Mouse (Mus musculus) forebrain, embryonic 15.5 days (tissue): ENCODE results near the gene Sox5. TPM values are rescaled to one million over a fixed set of nuclear protein-coding genes. Genes with fewer than 3 reads are reported as not detected.

Experiments
- ATAC-seq: fragments of 200-750 bp; cut with Nextera tagmentation; replicated peaks from 2 replicates; pipeline ENCODE4 v1.8.0; 2017; ENCODE audit warnings: mild to moderate bottlenecking, moderate TSS enrichment, moderate library complexity
- H3K27ac ChIP-seq: fragments of 300-500 bp; sonication (generic); replicated peaks from 2 replicates; pipeline ENCODE4 v1.5.1; 2015; ENCODE audit warnings: mild to moderate bottlenecking, inconsistent platforms
- H3K27me3 ChIP-seq: fragments of 300-500 bp; sonication (generic); 2 replicates; pipeline ENCODE4 v1.6.1; 2015; ENCODE audit warnings: inconsistent platforms
- H3K36me3 ChIP-seq: fragments of 300-500 bp; sonication (generic); 2 replicates; pipeline ENCODE4 v1.6.1; 2015; ENCODE audit warnings: mild to moderate bottlenecking, inconsistent platforms
- H3K4me1 ChIP-seq: fragments of 300-500 bp; sonication (generic); 2 replicates; pipeline ENCODE4 v1.6.1; 2015; ENCODE audit warnings: inconsistent platforms
- H3K4me2 ChIP-seq: fragments of 300-500 bp; sonication (generic); replicated peaks from 2 replicates; pipeline ENCODE4 v1.6.1; 2015; ENCODE audit warnings: mild to moderate bottlenecking, inconsistent platforms
- H3K4me3 ChIP-seq: fragments of 300-500 bp; sonication (generic); 2 replicates; pipeline ENCODE4 v1.5.1; 2015; ENCODE audit warnings: mild to moderate bottlenecking, inconsistent platforms
- H3K9ac ChIP-seq: fragments of 300-500 bp; sonication (generic); replicated peaks from 2 replicates; pipeline ENCODE4 v1.6.1; 2015; ENCODE audit warnings: mild to moderate bottlenecking, inconsistent platforms
- H3K9me3 ChIP-seq: fragments of 300-500 bp; sonication (generic); 2 replicates; pipeline ENCODE4 v1.6.1; 2016; ENCODE audit warnings: inconsistent platforms
- WGBS: fragments of 180-500 bp; shearing (Covaris S2); methylation state at CpG from one replicate; pipeline ENCODE4 v1.1.7; 2015; ENCODE audit warnings: mixed read lengths; 5-methylcytosine and 5-hydroxymethylcytosine counted together
- polyA plus RNA-seq: library from polyadenylated mRNA; unstranded; fragments of >200 nt; fragmentation: Nextera tagmentation; extraction: Ambion mirVana; gene quantifications from 2 replicates; pipeline ENCODE4 v1.2.1, GENCODE M21; 2015

The Sox5 gene
- polyA plus RNA-seq, 1 experiment from 2014 or later: 239 TPM

- Histone ChIP-seq H3K4me2 (no peak overlapping the region), H3K27ac (no peak overlapping the region; the same call in 1 of the 2 replicates), H3K9ac (no peak overlapping the region), H3K9me3 (no peaks in the 10 kb centered on the region), H3K4me1 (peaks cover 26% of the 10 kb centered on the region), H3K27me3 (no peaks in the 10 kb centered on the region), H3K36me3 (no peaks in the 10 kb centered on the region), H3K4me3 (no peak overlapping the region)
- no peak for ATAC-seq
- 82% methylated on average over 12 of the region's 12 CpGs for WGBS
Observed at GRCm38 (mm10) chr6:144075327-144075941, 706.3 kb downstream of the Sox5 start.

GRCm38 (mm10) chr6:144074826-144075225, 707.0 kb downstream of the Sox5 start:
- H3K9ac ChIP-seq: no peak overlapping the region
- H3K4me3 ChIP-seq: no peak overlapping the region
- 58% methylated on average over 9 of the region's 9 CpGs for WGBS
- H3K27me3 ChIP-seq: no peaks in the 10 kb centered on the region
- no peaks in the 10 kb centered on the region for H3K9me3 ChIP-seq
- H3K36me3 ChIP-seq: no peaks in the 10 kb centered on the region
- ATAC-seq: no peak
- no peak overlapping the region for H3K27ac ChIP-seq
- no peak overlapping the region for H3K4me2 ChIP-seq
- peaks cover 26% of the 10 kb centered on the region for H3K4me1 ChIP-seq

DNA sequence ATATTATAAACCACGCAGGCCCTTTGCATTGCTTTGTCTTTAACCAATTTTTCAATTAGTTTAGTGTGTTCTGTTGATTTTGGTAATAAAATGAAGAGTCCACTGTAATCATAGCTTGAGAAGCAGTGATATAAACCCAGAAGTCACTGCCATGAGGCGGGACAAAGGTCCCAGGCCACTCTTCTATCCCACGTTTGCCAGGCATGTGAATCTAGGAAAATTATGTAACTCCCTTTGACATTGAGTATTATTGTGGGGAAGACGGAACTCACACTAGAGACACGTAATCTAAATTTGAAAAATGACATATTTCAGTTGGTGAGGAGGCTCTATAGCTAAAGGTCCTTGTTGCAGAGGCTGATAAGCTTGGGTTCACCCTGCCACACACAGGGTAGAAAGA, 711.3 kb downstream of the Sox5 start:
- no peak for ATAC-seq
- Histone ChIP-seq H3K4me1 (peaks cover 18% of the 10 kb centered on the region), H3K4me3 (no peak overlapping the region), H3K9me3 (no peaks in the 10 kb centered on the region), H3K4me2 (no peak overlapping the region), H3K9ac (no peak overlapping the region), H3K27ac (no peak overlapping the region), H3K27me3 (no peaks in the 10 kb centered on the region), H3K36me3 (no peaks in the 10 kb centered on the region)
- WGBS: 96% methylated on average over 5 of the region's 5 CpGs

- H3K4me2 ChIP-seq: no peak overlapping the region
- H3K27ac ChIP-seq: no peak overlapping the region
- H3K9me3 ChIP-seq: no peaks in the 10 kb centered on the region
- no peaks in the 10 kb centered on the region for H3K27me3 ChIP-seq
- H3K9ac ChIP-seq: no peak overlapping the region
- 87% methylated on average over 7 of the region's 7 CpGs for WGBS
- H3K4me3 ChIP-seq: no peak overlapping the region
- no peak for ATAC-seq
- no peaks in the 10 kb centered on the region for H3K4me1 ChIP-seq
- no peaks in the 10 kb centered on the region for H3K36me3 ChIP-seq
Observed at GRCm38 (mm10) chr6:144067491-144067890, 714.3 kb downstream of the Sox5 start.

GRCm38 (mm10) chr6:144062428-144062827, 719.3 kb downstream of the Sox5 start:
- Histone ChIP-seq H3K4me1 (peaks cover 5% of the 10 kb centered on the region), H3K4me2 (no peak overlapping the region), H3K36me3 (no peaks in the 10 kb centered on the region), H3K27me3 (no peaks in the 10 kb centered on the region), H3K27ac (no peak overlapping the region), H3K9me3 (no peaks in the 10 kb centered on the region), H3K4me3 (no peak overlapping the region), H3K9ac (no peak overlapping the region)
- WGBS: 90% methylated on average over 8 of the region's 8 CpGs
- no peak for ATAC-seq

GRCm38 (mm10) chr6:144061814-144062213, 720.0 kb downstream of the Sox5 start:
- Histone ChIP-seq H3K27ac (no peak overlapping the region), H3K4me3 (no peak overlapping the region), H3K4me1 (peaks cover 11% of the 10 kb centered on the region), H3K9ac (no peak overlapping the region), H3K4me2 (no peak overlapping the region), H3K36me3 (no peaks in the 10 kb centered on the region), H3K9me3 (no peaks in the 10 kb centered on the region), H3K27me3 (no peaks in the 10 kb centered on the region)
- ATAC-seq: no peak
- 93% methylated on average over 8 of the region's 8 CpGs for WGBS

GRCm38 (mm10) chr6:144057098-144057632, 724.6 kb downstream of the Sox5 start:
- Histone ChIP-seq H3K36me3 (no peaks in the 10 kb centered on the region), H3K27ac (peak overlapping the region; percentile 74), H3K4me2 (peak overlapping the region; percentile 23; the same call in 1 of the 2 replicates), H3K4me3 (no peak overlapping the region), H3K4me1 (peaks cover 32% of the 10 kb centered on the region), H3K9me3 (no peaks in the 10 kb centered on the region), H3K9ac (no peak overlapping the region), H3K27me3 (no peaks in the 10 kb centered on the region)
- 28% methylated on average over 14 of the region's 14 CpGs for WGBS
- ATAC-seq: no peak; the same call in 1 of the 2 replicates

DNA sequence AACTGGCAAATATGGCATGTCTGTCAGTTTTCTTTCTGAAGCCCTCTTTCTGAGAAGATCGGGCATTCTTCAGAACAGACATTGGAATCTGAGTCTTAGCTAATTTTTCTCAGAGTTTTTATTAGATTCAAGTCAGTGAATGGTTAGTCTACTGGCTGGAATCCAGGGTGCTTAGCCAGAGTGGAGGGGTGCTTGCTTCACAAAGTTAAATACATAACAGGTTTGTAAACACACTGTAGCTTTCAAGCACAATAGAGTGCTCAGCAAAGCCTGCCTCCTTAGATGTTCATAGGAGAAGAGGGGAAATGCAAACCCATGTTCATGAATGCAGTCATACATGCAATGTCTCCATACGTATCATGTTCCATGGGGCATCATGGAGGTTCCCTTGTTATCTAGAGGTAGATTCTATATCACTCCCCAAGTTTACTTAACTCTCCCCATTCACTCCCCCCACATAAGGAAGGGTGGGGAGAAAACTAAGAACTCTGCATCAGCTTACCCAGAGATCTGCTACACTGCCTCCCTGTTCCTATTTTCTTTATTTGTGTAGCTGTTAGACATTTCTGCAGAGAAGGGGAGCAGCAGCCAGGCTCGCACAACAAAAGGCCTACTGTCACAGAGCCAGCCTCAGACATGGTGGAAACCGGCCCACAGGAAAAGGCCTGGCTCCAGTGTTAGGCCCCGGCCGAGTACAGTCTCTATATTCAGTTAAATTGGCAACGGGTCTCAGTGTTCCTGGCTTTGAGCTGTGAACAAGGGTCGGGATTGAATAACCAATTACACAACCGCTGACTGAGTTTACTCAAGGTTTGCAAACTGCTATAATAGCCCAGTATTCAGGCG, 725.3 kb downstream of the Sox5 start:
- ATAC-seq: peak; percentile 96
- Histone ChIP-seq H3K9ac (0 out of 2 replicates have a peak overlapping the region, but pooled peaks have one; percentile 17), H3K4me3 (no peak overlapping the region), H3K27me3 (no peaks in the 10 kb centered on the region), H3K36me3 (no peaks in the 10 kb centered on the region), H3K9me3 (no peaks in the 10 kb centered on the region), H3K27ac (peak overlapping the region; percentile 74), H3K4me1 (peaks cover 32% of the 10 kb centered on the region), H3K4me2 (peak overlapping the region; percentile 17)
- 16% methylated on average over 10 of the region's 10 CpGs for WGBS

GRCm38 (mm10) chr6:144052487-144052886, 729.3 kb downstream of the Sox5 start:
- Histone ChIP-seq H3K4me2 (no peak overlapping the region), H3K27ac (no peak overlapping the region), H3K4me1 (peaks cover 28% of the 10 kb centered on the region), H3K4me3 (no peak overlapping the region), H3K9ac (no peak overlapping the region), H3K27me3 (no peaks in the 10 kb centered on the region), H3K36me3 (no peaks in the 10 kb centered on the region), H3K9me3 (no peaks in the 10 kb centered on the region)
- 80% methylated on average over 5 of the region's 5 CpGs for WGBS
- no peak for ATAC-seq

DNA sequence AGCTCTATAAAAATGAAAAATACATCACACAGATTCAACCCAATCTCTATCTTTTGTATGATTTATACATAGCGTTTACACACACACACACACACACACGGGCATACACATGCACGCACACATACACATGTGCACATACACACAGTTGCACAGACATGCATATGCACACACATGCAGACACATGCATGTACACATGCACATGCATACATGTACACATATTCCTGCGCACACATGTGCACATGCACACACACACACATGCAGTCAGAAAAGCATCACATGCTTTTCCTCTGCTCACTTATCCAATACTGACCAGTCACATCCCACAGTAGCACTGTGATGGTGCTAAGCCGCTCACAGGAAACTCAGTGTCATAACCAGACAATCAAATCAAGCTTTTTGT, 730.5 kb downstream of the Sox5 start:
- no peaks in the 10 kb centered on the region for H3K27me3 ChIP-seq
- no peak for ATAC-seq
- H3K36me3 ChIP-seq: no peaks in the 10 kb centered on the region
- no peak overlapping the region for H3K4me2 ChIP-seq
- WGBS: 98% methylated on average over 5 of the region's 5 CpGs
- H3K9ac ChIP-seq: no peak overlapping the region
- H3K27ac ChIP-seq: no peak overlapping the region
- H3K4me1 ChIP-seq: peaks cover 18% of the 10 kb centered on the region
- H3K4me3 ChIP-seq: no peak overlapping the region
- no peaks in the 10 kb centered on the region for H3K9me3 ChIP-seq

DNA sequence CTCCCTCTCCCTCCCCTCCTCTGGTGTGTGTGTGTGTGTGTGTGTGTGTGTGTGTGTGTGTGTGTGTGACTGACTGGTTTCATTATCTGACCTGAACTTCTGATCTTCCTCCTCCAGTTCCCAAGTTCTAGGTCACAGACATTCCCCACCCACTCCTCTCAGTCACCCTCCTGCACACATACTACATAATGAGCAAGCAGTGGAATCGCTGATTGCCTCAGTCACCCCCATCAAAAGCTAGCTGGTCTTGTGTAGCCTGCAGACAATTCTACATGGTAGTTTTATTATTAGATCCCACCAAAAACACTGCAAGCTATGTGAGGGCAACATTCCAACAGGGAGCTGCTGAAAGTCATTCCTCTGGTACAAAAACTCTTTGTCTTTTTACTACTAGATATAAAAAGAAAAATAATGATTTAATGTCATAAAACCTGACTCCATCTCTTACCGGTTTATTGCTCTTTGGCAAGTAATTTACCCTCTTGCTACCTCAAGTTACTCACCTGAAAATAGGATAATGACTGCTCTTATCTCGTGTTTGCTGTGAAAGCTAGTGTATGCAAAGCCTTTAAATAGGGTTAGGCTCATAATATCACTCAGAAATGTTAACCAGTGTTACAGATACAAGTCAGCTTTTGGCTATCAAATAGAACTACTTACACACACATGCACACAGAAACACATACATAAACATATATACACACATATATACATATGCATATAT, 733.4 kb downstream of the Sox5 start:
- no peaks in the 10 kb centered on the region for H3K27me3 ChIP-seq
- H3K27ac ChIP-seq: no peak overlapping the region
- no peak overlapping the region for H3K4me3 ChIP-seq
- peaks cover 21% of the 10 kb centered on the region for H3K4me1 ChIP-seq
- no peak for ATAC-seq
- WGBS: 86% methylated on average over 3 of the region's 3 CpGs
- H3K4me2 ChIP-seq: no peak overlapping the region
- H3K9me3 ChIP-seq: no peaks in the 10 kb centered on the region
- H3K36me3 ChIP-seq: no peaks in the 10 kb centered on the region
- no peak overlapping the region for H3K9ac ChIP-seq

GRCm38 (mm10) chr6:144045503-144045902, 736.3 kb downstream of the Sox5 start:
- Histone ChIP-seq H3K4me1 (peaks cover 46% of the 10 kb centered on the region), H3K27ac (peak overlapping the region; percentile 71), H3K4me2 (peak overlapping the region; percentile 22), H3K4me3 (no peak overlapping the region), H3K9ac (no peak overlapping the region; the same call in 1 of the 2 replicates), H3K27me3 (no peaks in the 10 kb centered on the region), H3K36me3 (no peaks in the 10 kb centered on the region), H3K9me3 (no peaks in the 10 kb centered on the region)
- peak; percentile 59 for ATAC-seq
- 7% methylated on average over 9 of the region's 9 CpGs for WGBS
